Mouse (Mus musculus) hindlimb bud, embryonic 11.5 days (tissue): ENCODE data around the gene Vegfd.

Experiments used
- DNase-seq: peaks from one replicate; pipeline ENCODE4 v3.0.0-alpha.2; 2012; ENCODE audit warnings: low read depth, low spot score; ENCODE audit errors: extremely low spot score

Vegfd gene

GRCm38 (mm10) chrX:164419471-164419939, 46.3 kb downstream of the Vegfd start, which contains the start of gene Piga:
Gene Piga (plus strand): TSS chrX:164419787.
- peak; percentile 75 for DNase-seq

- DNase-seq: no peak
Measured at GRCm38 (mm10) chrX:164419955-164420354, 46.8 kb downstream of the Vegfd start.

- DNase-seq: no peak
Measured at GRCm38 (mm10) chrX:164420518-164420917, 47.3 kb downstream of the Vegfd start.

DNA sequence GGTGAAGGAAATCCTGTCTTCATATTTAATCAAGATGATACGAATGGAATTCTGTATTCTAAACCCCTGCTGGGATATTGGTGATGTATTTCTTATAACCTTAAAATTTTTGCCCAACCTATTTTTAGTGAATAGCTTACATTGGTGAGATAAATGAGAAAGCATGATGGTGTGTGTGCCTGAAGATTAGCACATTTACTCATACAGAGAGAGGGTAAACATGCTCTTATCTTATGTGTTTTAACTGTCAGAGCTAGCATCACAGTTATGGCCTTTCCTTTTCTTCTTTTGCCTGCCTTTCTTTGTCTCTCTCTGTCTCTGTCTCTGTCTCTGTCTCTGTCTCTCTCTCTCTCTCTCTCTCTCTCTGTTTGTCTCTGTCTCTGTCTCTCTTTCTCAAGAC, 51.6 kb downstream of the Vegfd start:
- DNase-seq: no peak

DNA sequence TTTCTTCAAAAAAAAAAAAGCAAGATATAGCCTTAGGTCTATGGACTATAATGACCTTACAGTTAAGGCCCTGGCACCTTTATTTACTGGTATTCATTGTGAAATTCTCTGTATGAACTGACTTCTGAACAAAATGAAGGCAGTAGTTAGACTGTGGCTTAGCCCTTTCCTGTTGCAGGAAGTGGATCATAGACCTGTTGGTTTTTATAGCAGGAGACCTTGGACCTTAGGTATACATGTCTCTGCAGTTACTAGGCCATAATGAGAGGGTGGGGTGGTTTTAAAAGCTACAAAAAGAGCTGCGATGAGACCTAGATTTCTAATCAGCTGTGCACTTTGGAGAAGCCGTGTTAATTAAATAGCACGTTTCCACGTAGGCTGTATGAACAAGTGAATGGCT, 54.1 kb downstream of the Vegfd start:
- no peak for DNase-seq

DNA sequence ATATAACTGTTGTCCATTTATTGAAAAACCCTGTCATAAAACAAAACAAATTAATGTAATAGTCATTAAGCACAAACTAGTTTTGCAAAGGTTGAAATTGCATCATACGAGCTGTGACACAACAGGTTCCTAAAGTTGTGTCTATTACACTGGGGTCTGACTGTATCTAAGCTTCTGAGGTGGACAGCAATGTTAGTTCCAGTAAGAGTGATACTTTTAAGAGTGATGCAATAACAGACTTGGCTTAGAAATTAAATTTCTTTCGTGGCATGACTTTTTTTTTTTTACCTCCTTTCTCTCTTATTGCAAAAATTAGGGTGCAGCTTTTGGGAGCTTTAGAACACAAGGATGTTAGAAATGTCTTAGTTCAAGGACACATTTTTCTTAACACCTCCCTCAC, 55.0 kb downstream of the Vegfd start:
- DNase-seq: no peak

DNA sequence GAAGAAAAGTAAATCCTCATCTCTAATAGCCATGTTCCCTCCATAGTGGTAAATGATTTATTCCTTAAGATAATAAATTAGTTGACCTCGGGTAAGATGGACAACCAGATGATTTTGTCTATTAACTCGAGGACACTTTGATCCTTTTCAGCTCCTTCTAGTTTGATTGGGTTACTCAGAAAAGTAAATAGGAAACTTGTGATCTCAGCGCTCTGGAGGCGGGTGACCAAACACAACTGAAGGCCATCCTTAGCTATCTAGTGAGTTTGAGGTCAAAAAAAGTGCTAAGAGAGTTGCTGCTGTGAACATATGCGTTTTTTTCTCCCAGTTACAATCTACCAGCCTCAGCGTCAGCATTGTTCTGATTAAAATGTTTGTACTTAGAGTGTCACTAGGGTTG, 57.4 kb downstream of the Vegfd start:
- no peak for DNase-seq

GRCm38 (mm10) chrX:164431133-164431532, 58.0 kb downstream of the Vegfd start:
- DNase-seq: no peak

DNA sequence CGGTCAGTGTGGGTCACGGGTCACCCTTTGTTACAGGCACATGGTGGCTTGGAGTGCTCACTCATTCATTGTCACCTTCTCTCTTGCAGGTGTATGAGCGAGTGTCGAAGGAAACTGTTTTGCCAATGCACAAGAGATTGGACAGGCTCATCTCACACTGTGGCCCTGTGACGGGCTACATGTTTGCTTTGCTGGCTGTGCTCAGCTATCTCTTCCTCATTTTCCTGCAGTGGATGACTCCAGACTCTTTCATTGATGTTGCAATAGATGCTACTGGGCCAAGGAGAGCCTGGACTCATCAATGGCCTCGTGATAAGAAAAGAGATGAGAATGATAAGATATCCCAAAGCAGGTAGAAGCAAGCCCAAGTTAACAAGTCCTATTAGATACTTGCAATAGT, 58.4 kb downstream of the Vegfd start:
- no peak for DNase-seq

DNA sequence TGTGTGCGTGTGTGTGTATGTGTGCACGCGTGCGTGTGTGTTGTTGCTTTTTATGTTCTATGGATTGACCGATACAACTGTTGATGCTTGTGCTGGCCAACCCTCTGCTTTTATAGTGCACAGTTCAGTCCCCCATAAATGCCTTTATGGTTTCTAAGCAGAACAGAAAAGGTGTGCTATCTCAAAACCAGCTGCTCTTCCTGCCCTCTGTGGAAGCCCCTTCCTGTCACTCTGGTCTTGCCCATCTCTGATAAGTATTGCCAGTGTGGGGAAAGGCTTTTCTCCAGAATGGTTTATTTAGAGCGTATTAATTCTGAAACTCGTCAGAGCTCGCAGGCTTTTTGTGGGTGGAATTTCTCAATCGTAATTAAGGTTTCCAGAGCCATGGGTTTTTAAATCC, 59.5 kb downstream of the Vegfd start:
- no peak for DNase-seq

GRCm38 (mm10) chrX:164436709-164437108, 63.5 kb downstream of the Vegfd start, which contains the start of gene Asb11:
Gene Asb11 (plus strand): TSS chrX:164436994.
- DNase-seq: no peak

DNA sequence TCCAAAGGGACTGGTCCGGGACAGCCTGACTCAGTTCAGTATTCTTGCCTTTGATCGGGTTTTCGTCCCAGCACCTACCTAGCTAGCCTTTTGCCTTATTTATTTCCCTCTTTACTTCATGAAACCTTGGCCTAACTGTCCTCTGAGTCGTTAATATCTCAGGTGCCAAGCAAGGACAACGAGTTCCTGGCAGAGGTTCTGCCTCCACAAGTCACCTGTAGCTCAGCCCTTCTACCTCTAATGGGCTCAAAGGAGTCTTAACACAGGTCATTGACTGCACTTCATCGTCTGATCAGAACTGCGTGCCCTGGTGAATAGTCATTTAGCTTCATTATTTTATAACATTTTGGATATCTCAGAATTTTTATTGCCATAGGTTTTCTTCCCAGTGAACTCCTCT, 66.3 kb downstream of the Vegfd start:
- no peak for DNase-seq

DNA sequence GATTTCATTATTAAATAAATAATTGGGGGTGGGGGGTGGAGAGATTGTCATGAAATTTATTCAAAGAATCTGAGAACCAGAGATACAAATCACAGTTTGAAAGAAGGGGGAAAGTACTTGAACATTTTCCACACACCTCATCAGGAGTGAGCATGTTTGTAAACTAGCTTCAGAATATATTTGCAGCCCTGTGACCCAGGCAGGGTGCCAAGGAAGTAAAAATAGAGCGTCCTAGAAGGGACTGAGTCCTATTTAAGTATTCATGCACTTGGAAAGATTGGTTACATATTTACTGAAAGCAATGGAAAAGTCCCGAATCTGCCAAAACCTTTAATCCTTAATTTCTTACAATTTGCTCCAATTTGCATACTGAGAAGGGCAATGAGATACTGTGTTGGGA, 67.0 kb downstream of the Vegfd start:
- DNase-seq: no peak

DNA sequence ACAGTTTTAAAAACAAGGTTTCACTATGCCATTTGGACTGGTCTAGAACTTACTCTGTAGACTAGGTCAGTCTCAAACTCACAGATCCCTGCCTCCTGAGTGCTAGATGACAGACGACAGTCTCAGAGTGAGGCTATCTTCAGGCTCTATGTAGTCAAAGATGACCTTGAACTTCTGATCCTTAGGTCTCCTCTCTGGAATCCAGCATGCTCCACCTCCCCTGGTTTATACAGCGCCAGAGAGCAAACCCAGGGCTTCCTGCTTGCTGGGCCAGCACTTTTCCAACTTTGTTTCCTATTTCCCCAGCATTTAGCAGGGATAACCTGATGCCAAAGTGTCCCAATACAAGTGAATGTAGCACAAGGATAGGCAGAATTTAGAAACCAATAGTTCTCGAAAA, 67.5 kb downstream of the Vegfd start:
- DNase-seq: no peak

GRCm38 (mm10) chrX:164441306-164441705, 68.1 kb downstream of the Vegfd start:
- DNase-seq: no peak

GRCm38 (mm10) chrX:164445601-164446000, 72.4 kb downstream of the Vegfd start:
- DNase-seq: no peak

GRCm38 (mm10) chrX:164446106-164446551, 73.0 kb downstream of the Vegfd start:
- DNase-seq: no peak

DNA sequence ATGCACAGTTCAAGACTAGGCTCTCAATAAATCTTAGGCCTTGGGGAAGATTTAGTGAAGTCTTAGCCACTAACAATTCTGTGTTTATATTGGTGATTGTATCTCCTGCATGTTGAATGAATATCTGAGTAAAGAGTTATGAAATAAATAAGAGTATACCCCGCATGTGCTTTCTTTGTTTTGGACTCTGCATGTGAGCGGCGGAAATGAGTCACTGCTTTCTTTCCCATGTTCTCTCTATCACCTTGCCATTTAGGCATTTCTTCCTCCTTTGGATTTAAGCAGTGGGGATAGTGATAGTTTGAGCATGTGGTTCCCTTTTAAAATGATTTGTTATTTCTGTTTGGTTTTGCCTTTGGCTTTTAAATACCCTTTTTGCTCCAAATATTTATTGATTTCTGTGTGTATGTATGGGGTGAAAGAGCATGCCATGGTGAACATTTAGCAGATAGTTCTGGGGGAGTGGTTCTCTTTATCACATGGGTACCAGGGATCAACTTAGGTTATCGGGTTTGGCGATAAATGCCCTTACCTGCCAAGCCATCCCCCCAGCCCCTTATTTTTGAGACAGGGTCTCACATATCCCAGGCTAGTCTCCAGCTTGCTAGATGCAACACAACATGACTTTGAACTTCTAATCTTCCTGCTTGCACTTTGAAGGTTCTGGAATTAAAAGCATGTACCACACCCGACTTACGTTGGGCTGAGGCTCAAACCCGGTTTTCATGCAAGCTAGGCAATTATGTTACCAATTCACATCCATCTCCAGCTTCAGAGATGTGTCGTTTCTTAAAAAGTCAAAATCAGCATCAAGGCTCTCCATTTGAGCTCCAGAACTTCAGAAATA, 73.9 kb downstream of the Vegfd start:
- DNase-seq: no peak

DNA sequence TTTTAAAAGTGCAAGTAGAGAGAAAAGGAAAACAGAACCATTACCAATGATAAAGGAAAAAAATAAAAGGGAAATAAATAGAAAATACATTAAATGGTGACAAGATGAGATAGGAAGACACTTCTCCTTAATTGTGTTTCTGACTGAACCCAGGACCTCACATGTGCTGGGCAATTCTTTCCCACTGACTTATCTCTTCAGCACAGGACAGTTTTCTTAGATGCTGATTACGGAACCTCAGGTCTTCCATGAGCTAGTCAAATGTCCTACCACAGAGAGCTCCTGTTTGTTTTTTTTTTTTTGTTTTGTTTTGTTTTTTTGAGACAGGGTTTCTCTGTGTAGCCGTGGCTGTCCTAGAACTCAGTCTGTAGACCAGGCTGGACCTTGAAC, 74.5 kb downstream of the Vegfd start:
- DNase-seq: no peak

GRCm38 (mm10) chrX:164449201-164449600, 76.0 kb downstream of the Vegfd start:
- DNase-seq: peak; percentile 44
